Mouse (Mus musculus) kidney, postnatal 36 days (tissue): ENCODE data around the gene Tenm4.

Experiments used
- DNase-seq, 2 experiments: peaks; one replicate each; pipeline ENCODE4 v3.0.0; 2021 to 2022; ENCODE audit warnings: mixed read lengths in 2 of 2

Gene Tenm4

DNA sequence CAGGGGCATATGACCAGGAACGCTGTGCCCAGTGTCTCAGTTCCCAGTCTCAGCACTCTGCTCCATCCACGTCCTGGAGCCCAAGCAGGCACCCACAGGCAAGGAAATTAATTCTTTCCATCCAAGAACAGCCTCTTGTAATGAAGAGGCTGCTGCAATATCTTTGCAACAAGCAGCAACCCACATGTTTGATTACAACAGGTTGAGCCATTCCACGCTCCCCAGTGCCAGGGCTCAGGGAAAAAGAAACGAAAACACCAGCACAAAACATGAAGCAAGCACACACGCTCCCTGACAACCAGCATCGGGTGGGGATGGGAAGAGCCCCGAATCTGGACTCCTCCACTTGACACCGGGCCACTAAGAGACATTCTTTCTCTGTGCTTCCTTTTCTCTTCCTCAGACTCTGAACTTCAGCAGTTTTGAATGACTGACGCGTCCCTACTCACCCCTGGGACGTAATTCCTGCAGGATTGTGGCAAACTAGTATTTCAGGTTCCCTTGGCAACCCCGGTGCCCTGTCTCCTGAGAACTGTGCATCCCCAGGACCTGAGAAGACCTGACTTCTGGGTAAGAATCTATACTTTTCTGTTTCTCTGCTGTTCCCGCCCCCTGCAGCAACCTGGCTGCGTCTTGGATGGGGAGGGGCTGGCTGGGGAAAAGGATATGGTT lies at the start of gene Tenm4:
Gene Tenm4, plus strand, starts transcription at position 323 of the 672 bp plus-strand sequence.
- DNase-seq: no peak

GRCm38 (mm10) chr7:96130763-96131162 lies 40.3 kb upstream of the Tenm4 start:
- DNase-seq: no peak

DNA sequence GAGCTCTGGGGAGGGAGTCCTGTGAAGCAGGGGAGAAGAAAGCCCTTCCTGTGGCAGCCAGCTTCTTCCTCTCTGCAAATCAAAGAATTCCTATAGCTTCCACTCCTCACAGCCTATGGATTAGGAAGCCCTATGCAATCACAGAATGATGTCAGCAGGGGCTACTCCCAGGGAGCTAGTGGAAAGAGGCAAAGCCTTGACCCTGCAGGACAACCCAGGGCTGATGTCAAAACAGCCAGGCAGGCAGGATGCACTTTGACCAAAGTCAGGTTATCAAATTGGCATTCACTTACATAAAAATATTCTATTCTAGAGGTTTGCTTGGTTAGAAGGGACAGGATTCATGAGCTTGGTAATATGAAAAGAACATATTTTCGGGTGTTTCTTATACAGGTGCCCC lies 39.9 kb upstream of the Tenm4 start:
- no peak for DNase-seq

GRCm38 (mm10) chr7:96136497-96136961 lies 34.5 kb upstream of the Tenm4 start:
- DNase-seq: peak; percentile 63 to 64

DNA sequence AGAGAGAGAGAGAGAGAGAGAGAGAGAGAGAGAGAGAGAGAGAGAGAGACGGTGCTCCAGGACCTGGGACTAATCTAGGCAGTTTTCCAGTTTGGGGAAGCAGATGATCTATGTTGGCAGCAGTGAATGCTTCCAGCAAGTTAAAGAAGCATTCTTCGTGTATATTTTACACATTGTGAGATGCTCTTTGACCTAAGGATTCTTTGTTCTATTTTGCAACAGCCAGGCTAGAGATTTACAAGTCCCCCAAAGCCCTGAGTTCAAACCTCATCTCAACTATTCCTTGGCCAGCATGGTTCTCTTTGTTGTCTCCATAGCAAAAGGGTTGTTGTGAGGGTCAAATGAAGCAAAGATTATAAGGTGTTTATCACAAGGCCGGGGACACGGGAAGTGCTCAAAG lies 29.2 kb upstream of the Tenm4 start:
- no peak for DNase-seq

GRCm38 (mm10) chr7:96142973-96143596 lies 28.0 kb upstream of the Tenm4 start:
- DNase-seq: peak; percentile 75 to 84

DNA sequence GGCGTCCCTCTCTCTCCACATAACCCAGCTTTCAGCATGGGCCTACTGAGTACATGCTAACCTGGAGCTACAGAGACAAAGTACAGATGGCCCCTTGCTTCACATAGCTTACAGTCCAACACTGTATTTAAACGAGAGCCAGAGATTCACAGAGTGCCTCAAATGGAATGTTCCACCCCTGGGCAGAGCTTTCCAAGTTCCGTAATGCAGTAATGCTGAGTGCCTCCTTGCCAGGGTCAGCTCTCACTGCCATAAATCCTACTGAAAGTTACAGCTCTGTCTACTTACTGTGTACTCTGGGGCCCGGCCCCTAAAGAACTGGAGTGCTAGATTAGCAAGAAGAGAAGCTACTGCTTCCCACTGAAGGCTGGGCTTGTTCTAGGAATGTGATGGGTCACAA lies 23.6 kb upstream of the Tenm4 start:
- DNase-seq: no peak

GRCm38 (mm10) chr7:96148191-96148590 lies 22.9 kb upstream of the Tenm4 start:
- no peak for DNase-seq

DNA sequence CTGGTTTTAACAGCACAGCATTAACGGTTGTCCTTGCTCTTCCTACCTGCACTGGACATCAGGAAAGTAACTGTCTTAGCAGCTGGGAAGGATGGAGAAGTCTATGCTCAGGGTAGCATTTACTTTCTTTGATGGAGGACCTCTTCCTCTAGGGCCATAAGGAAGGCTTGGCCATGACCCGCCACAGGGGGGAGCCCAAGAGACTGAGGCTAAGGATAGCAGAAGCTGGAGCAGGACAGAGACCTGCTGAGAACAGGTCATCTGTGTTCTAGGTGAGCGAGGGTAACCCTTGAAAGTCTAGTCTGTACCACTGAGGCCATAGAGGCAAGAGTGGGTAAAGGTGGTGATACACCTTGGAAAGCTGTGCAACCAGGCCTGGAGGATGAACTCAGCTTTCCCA lies 19.8 kb upstream of the Tenm4 start:
- DNase-seq: peak; percentile 64 to 92

DNA sequence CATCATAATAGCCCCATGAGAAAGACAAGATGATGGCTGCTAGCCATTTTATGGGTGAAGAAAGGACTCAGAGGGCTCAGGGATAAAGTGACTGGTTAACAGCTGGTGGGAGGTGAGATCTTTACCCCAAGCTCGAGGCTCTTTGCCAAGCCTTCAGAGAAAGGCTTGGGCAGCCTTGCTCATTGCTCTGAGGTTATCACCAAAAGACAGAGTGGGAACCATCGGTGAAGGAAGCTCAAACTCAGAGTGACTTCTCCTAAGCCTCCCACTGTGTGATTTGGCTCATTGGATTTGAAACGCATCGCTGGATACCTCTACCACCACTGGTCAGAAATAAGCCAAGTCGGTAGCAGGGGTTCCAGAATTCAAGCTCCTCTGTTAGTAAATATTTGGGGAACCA lies 19.1 kb upstream of the Tenm4 start:
- DNase-seq: no peak

GRCm38 (mm10) chr7:96152431-96152830 lies 18.6 kb upstream of the Tenm4 start:
- no peak for DNase-seq

DNA sequence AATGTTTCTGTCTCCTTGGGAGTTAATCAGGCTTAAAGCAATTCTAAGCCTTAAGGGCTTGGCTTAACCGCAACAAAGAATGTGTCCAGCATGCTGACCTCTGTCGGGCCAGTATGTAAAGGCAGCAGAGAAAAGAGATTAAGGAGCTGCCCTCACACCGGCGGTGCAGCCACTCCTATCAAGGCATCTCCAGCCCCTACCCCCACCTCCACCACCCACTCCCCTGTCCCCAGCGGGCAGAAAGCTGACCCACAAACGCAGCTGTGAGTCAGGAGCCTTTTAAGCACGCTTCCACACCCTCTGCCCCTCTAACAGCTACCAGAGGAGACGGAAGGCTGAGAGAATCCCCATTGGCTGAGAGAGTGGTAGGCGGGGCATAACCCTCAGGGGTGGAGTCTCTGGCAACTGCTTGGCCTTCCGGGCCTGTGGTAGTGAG lies 18.1 kb upstream of the Tenm4 start:
- peak; percentile 39 to 65 for DNase-seq

DNA sequence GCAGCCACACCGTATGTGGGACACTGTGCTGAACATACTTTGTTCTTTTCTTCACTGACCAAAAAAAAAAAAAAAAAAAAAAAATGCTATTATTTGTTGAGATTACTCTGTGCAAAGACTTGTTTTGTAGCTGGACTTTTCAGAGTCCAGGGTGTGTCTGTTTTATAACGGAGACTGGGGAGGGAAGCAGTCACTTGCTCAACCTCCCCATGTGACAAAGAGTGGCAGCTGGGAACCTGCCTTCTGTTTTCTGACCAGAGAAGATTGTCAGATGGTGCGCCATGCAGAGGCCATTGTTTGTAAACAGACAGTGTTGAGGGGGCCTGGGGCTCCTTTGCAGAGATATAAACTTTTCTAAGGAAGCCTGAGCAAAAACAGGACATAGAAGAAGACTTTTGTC lies 17.0 kb upstream of the Tenm4 start:
- DNase-seq: no peak

DNA sequence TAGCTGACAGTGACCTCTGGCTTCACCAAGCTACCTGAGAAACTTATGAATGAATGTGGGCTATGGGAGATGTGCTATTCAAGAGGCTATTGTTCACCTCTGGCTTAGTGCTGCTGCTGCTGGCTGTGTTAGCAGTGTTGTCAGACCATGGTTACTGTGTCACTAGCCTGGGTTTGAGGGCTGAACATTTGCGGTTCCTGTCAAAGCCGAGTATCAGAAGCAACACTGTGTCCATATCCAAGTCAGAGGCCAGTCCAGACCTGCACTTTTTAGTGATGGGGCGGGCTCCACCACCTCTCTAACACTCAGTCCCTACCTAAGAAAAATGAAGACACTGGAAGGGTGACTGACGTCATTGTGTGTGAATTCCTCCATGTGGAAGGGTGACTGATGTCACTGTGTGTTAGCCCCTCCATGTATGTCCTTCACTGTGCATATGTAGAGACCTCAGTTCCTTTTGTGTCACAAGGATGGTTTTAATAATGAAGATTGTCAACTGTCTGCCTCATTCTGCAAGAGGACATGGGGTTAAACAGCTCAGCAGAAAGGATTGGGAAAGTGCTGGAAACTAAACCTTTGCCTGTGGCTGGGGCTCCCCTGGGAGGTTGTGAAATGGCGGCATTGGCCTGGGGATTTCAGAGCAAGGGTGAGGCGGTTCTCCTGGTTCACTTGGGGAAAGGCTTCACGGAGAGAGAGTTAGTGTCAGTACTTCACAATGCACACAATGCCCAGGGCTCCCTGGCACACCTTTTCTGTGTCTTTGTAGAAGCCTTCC lies 14.4 kb upstream of the Tenm4 start:
- DNase-seq: no peak

DNA sequence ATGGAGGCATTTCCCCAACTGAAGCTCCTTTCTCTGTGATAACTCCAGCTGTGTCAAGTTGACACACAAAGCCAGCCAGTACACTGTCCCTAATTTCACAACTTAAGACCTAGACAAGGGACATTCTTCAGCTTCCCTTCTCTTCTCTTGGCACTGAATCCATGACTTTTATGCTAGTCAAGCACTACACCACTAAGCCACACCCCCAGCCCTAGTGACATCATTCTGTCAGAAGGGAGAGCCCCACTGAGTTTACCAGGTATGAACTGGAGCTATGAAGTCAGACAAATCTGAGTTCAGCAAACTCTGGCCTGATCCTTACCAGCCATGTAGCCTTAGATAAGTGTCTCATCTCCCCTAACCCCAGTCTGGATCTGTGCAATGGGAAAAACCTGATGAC lies 6.9 kb upstream of the Tenm4 start:
- no peak for DNase-seq

- no peak for DNase-seq
Measured at GRCm38 (mm10) chr7:96168921-96169320, 2.1 kb upstream of the Tenm4 start.

DNA sequence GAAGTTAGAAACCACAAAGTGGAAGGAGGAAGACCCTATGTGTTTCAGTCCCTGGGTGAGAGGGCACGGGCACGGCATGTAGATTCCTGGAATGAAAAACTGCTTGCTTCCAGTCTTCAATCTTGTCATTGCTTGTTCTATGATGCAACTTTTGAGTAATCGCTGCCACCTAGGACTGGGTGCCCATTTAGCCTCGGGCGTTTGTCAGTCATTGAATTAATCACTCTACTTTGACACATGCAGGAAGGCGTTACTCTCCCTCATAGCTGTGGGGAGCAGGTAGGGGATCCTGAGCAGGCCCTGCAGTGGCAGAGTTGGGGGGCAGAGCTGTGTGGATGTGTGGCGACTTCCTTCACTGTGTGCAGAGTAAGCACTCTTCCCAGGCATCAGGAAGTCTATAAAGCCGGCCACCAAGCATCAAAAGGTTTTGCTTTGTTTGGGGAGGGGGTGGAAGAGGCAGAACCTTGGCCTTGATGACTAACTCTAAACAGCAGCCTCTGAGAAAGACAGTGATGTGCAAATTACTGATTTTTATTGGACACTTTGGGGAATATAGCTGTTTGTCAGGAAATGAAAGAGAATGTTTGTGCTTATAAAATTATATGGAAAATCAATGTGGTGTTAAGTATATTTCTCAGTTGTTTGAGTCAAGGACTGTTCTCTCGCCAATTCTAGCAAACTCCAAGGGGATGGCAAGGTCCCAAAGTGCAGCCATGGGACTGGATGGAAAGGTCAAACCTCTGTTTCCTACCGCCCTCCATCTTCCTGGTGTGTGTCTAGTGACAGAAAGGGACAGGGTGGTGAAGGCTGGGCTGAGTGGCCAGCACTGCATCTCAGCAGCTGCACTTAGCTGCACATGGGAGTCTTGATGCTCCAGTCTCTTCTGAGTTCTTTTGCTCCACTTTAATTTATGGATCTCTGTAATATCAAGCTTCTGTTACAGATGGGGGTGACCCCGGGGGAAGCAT lies 834 bp downstream of the Tenm4 start:
- DNase-seq: no peak

GRCm38 (mm10) chr7:96176781-96177180 lies 5.7 kb downstream of the Tenm4 start:
- DNase-seq: no peak

DNA sequence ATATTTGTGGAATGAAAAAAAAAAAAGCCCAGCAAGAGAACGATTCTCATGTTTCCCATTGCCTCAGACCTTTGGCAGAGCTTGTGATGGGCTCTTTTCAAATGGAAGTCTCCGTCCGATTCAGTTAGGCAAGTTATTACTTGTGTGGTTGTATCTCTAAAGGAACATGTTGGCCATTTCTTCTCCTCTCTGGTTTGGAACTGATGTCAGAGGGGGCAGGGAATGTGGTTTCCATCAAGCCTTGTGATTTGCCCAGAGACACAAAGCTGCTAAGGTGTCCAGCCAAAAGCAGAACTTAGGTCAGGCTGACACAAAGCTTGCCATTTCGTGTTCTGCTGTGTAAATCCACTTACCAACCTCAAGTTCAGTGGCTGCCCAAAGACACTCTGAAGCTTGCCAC lies 10.7 kb downstream of the Tenm4 start:
- no peak for DNase-seq

GRCm38 (mm10) chr7:96183195-96183594 lies 12.1 kb downstream of the Tenm4 start:
- DNase-seq: no peak

DNA sequence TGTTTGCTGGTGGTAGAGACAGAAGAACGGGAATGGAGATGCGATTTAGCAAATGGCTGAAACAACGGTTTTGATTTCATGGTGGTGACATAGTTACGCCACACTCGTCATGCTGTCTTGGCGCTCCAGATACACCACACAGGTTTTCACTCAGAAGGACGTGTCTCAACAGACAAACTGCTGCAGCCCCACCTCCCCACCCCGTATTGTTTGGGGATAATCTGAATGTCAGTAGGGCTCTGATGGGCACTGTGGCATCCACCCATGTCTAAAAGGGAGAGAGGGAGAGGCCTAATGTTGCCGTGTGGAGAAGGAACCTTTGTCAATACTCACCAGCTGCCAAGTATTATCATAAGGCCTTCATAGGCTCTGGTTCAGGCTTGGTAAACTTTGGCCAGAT lies 14.4 kb downstream of the Tenm4 start:
- DNase-seq: no peak

- DNase-seq: no peak
Measured at GRCm38 (mm10) chr7:96203812-96204560, 32.9 kb downstream of the Tenm4 start.
